Mouse (Mus musculus) hindbrain, embryonic 13.5 days (tissue): Measurements from ENCODE around the gene Brox. TPM values are rescaled to one million over a fixed set of nuclear protein-coding genes. Genes with fewer than 3 reads are reported as not detected.
A peak's percentile ranks its signal among the peaks of the same experiment; 100 is the strongest.
"Not testable (repeated sequence)": the region's sequence is repeated elsewhere in the genome, so short reads cannot be mapped to it uniquely, and the experiment has no call there.

ENCODE experiments used
- ATAC-seq: fragments of 200-750 bp; cut with Nextera tagmentation; 2 replicates; pipeline ENCODE4 v1.8.0; 2017; ENCODE audit warnings: moderate TSS enrichment; ENCODE audit not compliant: low FRiP score
- H3K27ac ChIP-seq: fragments of 300-500 bp; sonication (generic); 2 replicates; pipeline ENCODE4 v1.5.1; 2015; ENCODE audit warnings: inconsistent platforms, mild to moderate bottlenecking, moderate library complexity
- H3K27me3 ChIP-seq: fragments of 300-500 bp; sonication (generic); 2 replicates; pipeline ENCODE4 v1.6.1; 2015; ENCODE audit warnings: mild to moderate bottlenecking, inconsistent platforms
- H3K36me3 ChIP-seq: fragments of 300-500 bp; sonication (generic); 2 replicates; pipeline ENCODE4 v1.6.1; 2015; ENCODE audit warnings: mild to moderate bottlenecking, inconsistent platforms
- H3K4me1 ChIP-seq: fragments of 300-500 bp; sonication (generic); replicated peaks from 2 replicates; pipeline ENCODE4 v1.6.1; 2015; ENCODE audit warnings: inconsistent platforms
- H3K4me2 ChIP-seq: fragments of 300-500 bp; sonication (generic); 2 replicates; pipeline ENCODE4 v1.6.1; 2015; ENCODE audit warnings: inconsistent platforms, mild to moderate bottlenecking, moderate library complexity
- H3K4me3 ChIP-seq: fragments of 300-500 bp; sonication (generic); 2 replicates; pipeline ENCODE4 v1.5.1; 2015; ENCODE audit warnings: mild to moderate bottlenecking, inconsistent platforms
- H3K9ac ChIP-seq: fragments of 300-500 bp; sonication (generic); 2 replicates; pipeline ENCODE4 v1.6.1; 2015; ENCODE audit warnings: mild to moderate bottlenecking, inconsistent platforms
- H3K9me3 ChIP-seq: fragments of 300-500 bp; sonication (generic); 2 replicates; pipeline ENCODE4 v1.6.1; 2016; ENCODE audit warnings: inconsistent platforms
- WGBS: fragments of 180-500 bp; shearing (Covaris S2); methylation state at CpG from one replicate; pipeline ENCODE4 v1.1.7; 2015; 5-methylcytosine and 5-hydroxymethylcytosine counted together
- polyA plus RNA-seq: library from polyadenylated mRNA; unstranded; fragments of >200 nt; fragmentation: Nextera tagmentation; extraction: Ambion mirVana; gene quantifications from 2 replicates; pipeline ENCODE4 v1.2.1, GENCODE M21; 2015

Brox gene
- polyA plus RNA-seq = 97.0 and 97.1 TPM in 2 replicates

GRCm38 (mm10) chr1:183296877-183297383 is at the start of gene Brox:
Brox (minus strand) TSS chr1:183297269.
- H3K4me2 ChIP-seq = peak within 1 kb of the TSS; percentile 57
- WGBS = 0% methylated on average over 39 of the region's 39 CpGs

DNA sequence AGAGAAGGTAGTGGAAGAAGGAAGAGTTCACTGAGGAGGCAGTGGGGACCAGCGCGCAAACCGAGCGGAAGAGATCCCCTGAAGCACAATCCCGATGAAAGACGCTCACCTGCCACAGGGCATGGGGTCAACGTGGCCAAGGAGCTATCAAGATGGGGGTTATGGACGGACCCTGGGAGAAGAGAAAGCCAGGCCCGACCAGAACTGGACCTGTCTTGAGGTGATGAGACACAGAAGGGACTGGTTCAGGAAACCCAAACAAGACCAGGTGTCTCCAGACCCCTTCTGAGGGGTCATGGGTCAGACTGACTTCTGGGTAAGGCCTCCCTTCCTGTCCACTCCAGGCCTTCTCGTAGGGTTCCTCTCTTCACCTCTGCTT is 48.7 kb upstream of the Brox start:
- H3K4me1 ChIP-seq = peaks cover 17% of the 10 kb centered on the region
- no peaks in the 10 kb centered on the region for H3K27me3 ChIP-seq
- H3K36me3 ChIP-seq = peaks cover 44% of the 10 kb centered on the region
- ATAC-seq = no peak; the same call in 1 of the 2 replicates
- H3K27ac ChIP-seq = peak overlapping the region; percentile 90
- 8% methylated on average over 10 of the region's 10 CpGs for WGBS
- H3K9ac ChIP-seq = peak overlapping the region; percentile 96
- H3K9me3 ChIP-seq = no peaks in the 10 kb centered on the region
- peak overlapping the region; percentile 84 for H3K4me2 ChIP-seq
- H3K4me3 ChIP-seq = peak overlapping the region; percentile 99

More at GRCm38 (mm10) chr1:183296877-183297383, at the start of gene Brox:
- peak; percentile 94 for ATAC-seq
- Histone ChIP-seq H3K27me3 (no peaks in the 10 kb centered on the region), H3K9ac (peak within 1 kb of the TSS; percentile 74), H3K27ac (peak within 1 kb of the TSS; percentile 80), H3K4me3 (peak within 1 kb of the TSS; percentile 51), H3K9me3 (no peaks in the 10 kb centered on the region), H3K36me3 (peaks cover 20% of the 10 kb centered on the region), H3K4me1 (0 out of 2 replicates have a peak, but pooled peaks cover 7% of the 10 kb centered on the region)

- Histone ChIP-seq H3K4me2 (peak overlapping the region; percentile 84), H3K27me3 (no peaks in the 10 kb centered on the region), H3K27ac (peak overlapping the region; percentile 90), H3K9me3 (no peaks in the 10 kb centered on the region), H3K4me3 (peak overlapping the region; percentile 99), H3K9ac (peak overlapping the region; percentile 96), H3K4me1 (peaks cover 17% of the 10 kb centered on the region), H3K36me3 (peaks cover 46% of the 10 kb centered on the region)
- WGBS = under 1% methylated on average over 72 of the region's 72 CpGs
- peak; percentile 98 for ATAC-seq
Observed at GRCm38 (mm10) chr1:183344886-183345816, 48.1 kb upstream of the Brox start.

- H3K4me3 ChIP-seq, ATAC-seq, H3K27me3 ChIP-seq, H3K4me2 ChIP-seq, H3K27ac ChIP-seq, H3K9me3 ChIP-seq, H3K9ac ChIP-seq: not testable (repeated sequence)
- Histone ChIP-seq H3K4me1 (peaks cover 17% of the 10 kb centered on the region), H3K36me3 (peaks cover 48% of the 10 kb centered on the region)
- 100% methylated on average over 1 of the region's 1 CpGs for WGBS
Observed at GRCm38 (mm10) chr1:183342902-183343301, 45.8 kb upstream of the Brox start.

GRCm38 (mm10) chr1:183327171-183327570 is 30.1 kb upstream of the Brox start:
- H3K27me3 ChIP-seq = no peaks in the 10 kb centered on the region
- H3K4me2 ChIP-seq = no peak overlapping the region
- H3K36me3 ChIP-seq = peaks cover 81% of the 10 kb centered on the region
- H3K9me3 ChIP-seq = no peaks in the 10 kb centered on the region
- no peak overlapping the region for H3K9ac ChIP-seq
- H3K4me3 ChIP-seq = no peak overlapping the region
- 94% methylated on average over 8 of the region's 8 CpGs for WGBS
- no peak for ATAC-seq
- no peak overlapping the region for H3K27ac ChIP-seq
- H3K4me1 ChIP-seq = no peaks in the 10 kb centered on the region

GRCm38 (mm10) chr1:183324433-183324832 is 27.4 kb upstream of the Brox start:
- Histone ChIP-seq H3K4me3 (no peak overlapping the region), H3K27me3 (no peaks in the 10 kb centered on the region), H3K36me3 (peaks cover 75% of the 10 kb centered on the region), H3K27ac (no peak overlapping the region), H3K9me3 (no peaks in the 10 kb centered on the region), H3K4me2 (no peak overlapping the region), H3K4me1 (no peaks in the 10 kb centered on the region), H3K9ac (no peak overlapping the region)
- no peak for ATAC-seq
- WGBS = 94% methylated on average over 6 of the region's 6 CpGs

DNA sequence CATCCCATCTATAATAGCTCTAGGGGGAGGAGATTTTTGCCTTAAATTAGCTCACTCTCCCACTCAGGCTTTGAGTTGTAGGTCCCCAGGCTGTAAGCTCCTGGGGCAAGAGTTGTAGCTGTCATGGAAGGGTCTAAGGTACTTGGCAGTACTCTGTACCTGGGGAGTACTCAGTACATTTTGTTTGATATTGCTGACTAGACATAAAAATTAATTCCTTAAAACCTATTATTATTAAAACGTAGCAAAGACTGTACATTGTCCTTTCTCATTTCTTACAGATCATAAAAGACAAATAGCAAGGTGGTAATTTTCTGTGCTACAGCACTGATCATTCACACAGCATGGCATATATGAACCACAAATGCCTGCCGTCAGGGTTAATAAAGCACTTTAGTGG is 26.9 kb upstream of the Brox start:
- peaks cover 75% of the 10 kb centered on the region for H3K36me3 ChIP-seq
- no peak overlapping the region for H3K27ac ChIP-seq
- H3K4me3 ChIP-seq = no peak overlapping the region
- 98% methylated on average over 2 of the region's 2 CpGs for WGBS
- H3K9me3 ChIP-seq = no peaks in the 10 kb centered on the region
- H3K4me2 ChIP-seq = no peak overlapping the region
- H3K27me3 ChIP-seq = no peaks in the 10 kb centered on the region
- H3K4me1 ChIP-seq = no peaks in the 10 kb centered on the region
- no peak overlapping the region for H3K9ac ChIP-seq
- no peak for ATAC-seq

- peaks cover 72% of the 10 kb centered on the region for H3K36me3 ChIP-seq
- not testable (repeated sequence) for H3K4me3 ChIP-seq, H3K9me3 ChIP-seq, H3K9ac ChIP-seq, H3K4me1 ChIP-seq, H3K27me3 ChIP-seq, H3K4me2 ChIP-seq, H3K27ac ChIP-seq, ATAC-seq
- WGBS = 90% methylated on average over 5 of the region's 5 CpGs
Observed at GRCm38 (mm10) chr1:183322496-183322895, 25.4 kb upstream of the Brox start.

GRCm38 (mm10) chr1:183320708-183321107 is 23.6 kb upstream of the Brox start:
- H3K4me2 ChIP-seq = no peak overlapping the region
- 90% methylated on average over 3 of the region's 3 CpGs for WGBS
- H3K36me3 ChIP-seq = peaks cover 73% of the 10 kb centered on the region
- no peaks in the 10 kb centered on the region for H3K27me3 ChIP-seq
- ATAC-seq = no peak
- H3K4me3 ChIP-seq = no peak overlapping the region
- no peak overlapping the region for H3K27ac ChIP-seq
- H3K9me3 ChIP-seq = no peaks in the 10 kb centered on the region
- H3K9ac ChIP-seq = no peak overlapping the region
- no peaks in the 10 kb centered on the region for H3K4me1 ChIP-seq

DNA sequence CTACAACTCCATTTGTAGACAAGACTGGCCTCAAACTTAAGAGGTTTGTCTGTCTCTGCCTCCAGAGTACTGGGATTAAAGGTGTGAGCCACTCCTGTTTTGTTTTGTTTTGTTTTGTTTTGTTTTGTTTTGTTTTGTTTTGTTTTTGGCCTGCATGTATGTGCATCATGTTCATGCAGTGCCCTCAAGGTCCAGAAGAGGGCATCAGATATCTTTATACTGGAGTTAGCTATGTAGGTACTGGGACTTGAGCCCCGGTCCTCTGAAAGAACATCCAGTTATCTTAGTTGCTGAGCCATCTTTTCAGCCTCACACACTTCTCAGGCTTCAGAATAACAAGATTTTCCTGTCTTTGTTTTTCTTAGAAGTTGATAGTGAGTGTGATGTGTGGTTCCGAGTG is 18.7 kb upstream of the Brox start:
- H3K9me3 ChIP-seq = no peaks in the 10 kb centered on the region
- no peaks in the 10 kb centered on the region for H3K4me1 ChIP-seq
- H3K27ac ChIP-seq = no peak overlapping the region
- no peak overlapping the region for H3K4me2 ChIP-seq
- no peak overlapping the region for H3K4me3 ChIP-seq
- no peaks in the 10 kb centered on the region for H3K27me3 ChIP-seq
- WGBS = 96% methylated on average over 2 of the region's 2 CpGs
- H3K9ac ChIP-seq = no peak overlapping the region
- peaks cover 62% of the 10 kb centered on the region for H3K36me3 ChIP-seq
- no peak for ATAC-seq

DNA sequence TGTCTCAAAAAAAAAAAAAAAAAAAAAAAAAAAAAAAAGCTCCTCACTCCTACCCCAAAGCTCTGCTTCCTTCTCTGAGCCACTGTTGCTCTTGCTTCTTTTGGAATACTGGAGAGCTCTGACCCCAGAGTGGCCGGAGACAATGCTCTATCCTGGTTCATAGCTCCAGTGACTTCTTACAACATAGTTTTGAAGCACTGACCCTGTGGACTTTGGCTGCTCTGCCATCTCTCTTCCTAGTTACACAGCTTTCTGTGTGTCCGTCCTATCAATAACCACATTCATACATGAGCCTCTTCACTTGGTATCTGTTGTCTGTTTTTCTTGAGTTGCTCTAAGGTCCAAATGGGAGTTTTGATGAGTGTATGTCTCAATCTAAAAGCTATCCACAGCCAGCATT is 15.0 kb upstream of the Brox start:
- Histone ChIP-seq H3K9ac (no peak overlapping the region), H3K36me3 (peaks cover 57% of the 10 kb centered on the region), H3K4me2 (no peak overlapping the region), H3K4me3 (no peak overlapping the region), H3K9me3 (no peaks in the 10 kb centered on the region), H3K4me1 (no peaks in the 10 kb centered on the region), H3K27me3 (no peaks in the 10 kb centered on the region), H3K27ac (no peak overlapping the region)
- ATAC-seq = no peak
- WGBS = 91% methylated on average over 2 of the region's 2 CpGs

GRCm38 (mm10) chr1:183309601-183310000 is 12.5 kb upstream of the Brox start:
- not testable (repeated sequence) for H3K4me3 ChIP-seq, H3K27ac ChIP-seq, H3K9me3 ChIP-seq, H3K4me2 ChIP-seq, ATAC-seq, H3K27me3 ChIP-seq, H3K4me1 ChIP-seq, H3K9ac ChIP-seq
- 58% methylated on average over 2 of the region's 2 CpGs for WGBS
- peaks cover 34% of the 10 kb centered on the region for H3K36me3 ChIP-seq
